Mouse (Mus musculus) lung, adult 2 months (tissue): ENCODE measurements at regions not wholly inside any gene's neighbourhood (a gene's known extent, or its start where the extent isn't known, plus 50 kb on each side); places are given as distances from the start of the nearest gene placed in this dataset.
"Not testable (repeated sequence)": the region's sequence is repeated elsewhere in the genome, so short reads cannot be mapped to it uniquely, and the experiment has no call there.

Experiments
- DNase-seq: peaks from one replicate; pipeline ENCODE4 v3.0.0; 2022
- H3K4me1 ChIP-seq: fragments of 200-500 bp; 2 replicates; pipeline ENCODE4 v1.6.1; 2011; ENCODE audit warnings: low read length; ENCODE audit not compliant: control insufficient read depth, insufficient read depth
- H3K4me3 ChIP-seq: fragments of 200-500 bp; replicated peaks from 2 replicates; pipeline ENCODE3; 2011; ENCODE audit warnings: low read depth, mild to moderate bottlenecking, control low read depth, low read length; ENCODE audit errors: extremely low read depth
- WGBS: fragments of 180-500 bp; shearing (Covaris S2); methylation state at CpG from one replicate; pipeline ENCODE4 v1.1.7; 2018; 5-methylcytosine and 5-hydroxymethylcytosine counted together

- peak; percentile 2 for DNase-seq
- WGBS = 92% methylated on average over 5 of the region's 16 CpGs
- not testable (repeated sequence) for H3K4me3 ChIP-seq, H3K4me1 ChIP-seq
These were observed 492.0 kb downstream of the Gm21739 start for GRCm38 (mm10) chrY:43772246-43772645.
